Mouse (Mus musculus): Measurements from ENCODE around the gene Ankrd33b.

The Ankrd33b gene

GRCm38 (mm10) chr15:31265404-31265803 is 102.1 kb downstream of the Ankrd33b start:
- no peak for DNase-seq (ENCODE audit: low spot score in 2 of 2)

DNA sequence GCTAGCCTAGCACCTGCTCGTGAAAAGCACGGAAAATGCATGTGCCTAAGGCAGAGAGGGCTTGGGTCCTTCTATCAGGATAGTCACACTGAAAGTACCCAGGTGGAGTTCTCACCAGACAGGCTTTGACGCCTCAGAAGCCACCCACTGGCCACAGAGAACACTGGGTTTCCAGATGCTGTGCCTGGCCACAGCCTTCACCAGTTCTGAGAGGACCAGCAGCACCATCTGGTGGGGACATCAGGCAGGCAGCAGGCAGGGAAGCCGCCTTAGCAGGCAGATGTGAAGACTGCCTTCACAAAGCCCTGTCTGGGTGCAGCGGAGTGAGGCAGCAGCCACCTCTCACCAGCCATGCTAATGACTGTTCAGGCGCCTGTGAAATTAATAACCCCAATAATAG is 102.7 kb downstream of the Ankrd33b start:
- peak; percentile 86 to 90 for DNase-seq (ENCODE audit: low spot score in 2 of 2)

- DNase-seq (ENCODE audit: low spot score in 2 of 2) = no peak
Observed at GRCm38 (mm10) chr15:31262361-31262760, 105.2 kb downstream of the Ankrd33b start.

- DNase-seq (ENCODE audit: low spot score in 2 of 2) = no peak
Observed at GRCm38 (mm10) chr15:31261094-31261493, 106.4 kb downstream of the Ankrd33b start.

DNA sequence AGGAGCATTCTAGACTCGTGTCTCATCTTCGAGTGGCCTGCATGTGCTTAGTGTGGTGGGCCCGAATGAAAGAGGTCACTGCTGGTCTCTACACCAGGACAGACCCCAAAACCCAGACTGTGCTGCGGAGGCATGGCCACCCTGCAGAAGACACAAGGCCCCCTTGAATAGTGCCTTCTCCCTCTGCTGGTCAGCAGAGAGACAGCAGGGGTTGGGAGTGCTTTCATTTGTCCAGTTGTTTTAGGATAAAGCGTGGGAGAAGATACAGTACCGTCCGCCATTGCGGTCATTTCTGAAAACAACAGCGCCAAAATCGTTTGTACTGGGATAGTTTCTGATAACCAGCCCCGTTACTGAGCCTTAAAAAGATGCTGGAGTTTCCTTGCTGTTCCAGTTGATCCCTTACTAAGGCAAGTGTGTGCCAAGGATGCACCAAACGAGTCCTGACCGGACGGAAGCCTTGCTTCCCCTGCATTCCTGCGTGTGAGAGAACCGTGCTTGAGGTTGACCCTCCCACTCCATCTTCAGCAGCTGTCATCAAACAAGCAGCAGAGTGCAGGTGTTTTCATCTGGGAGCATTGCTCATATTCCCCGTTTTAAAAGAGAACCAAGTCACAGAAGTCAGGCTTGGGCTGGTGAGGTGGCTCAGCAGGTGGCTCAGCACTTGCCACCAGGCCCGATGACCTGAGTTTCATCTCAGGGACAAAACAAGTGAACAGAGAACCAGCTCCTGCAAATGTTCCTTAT is 108.7 kb downstream of the Ankrd33b start:
- DNase-seq (ENCODE audit: low spot score in 2 of 2) = no peak

DNA sequence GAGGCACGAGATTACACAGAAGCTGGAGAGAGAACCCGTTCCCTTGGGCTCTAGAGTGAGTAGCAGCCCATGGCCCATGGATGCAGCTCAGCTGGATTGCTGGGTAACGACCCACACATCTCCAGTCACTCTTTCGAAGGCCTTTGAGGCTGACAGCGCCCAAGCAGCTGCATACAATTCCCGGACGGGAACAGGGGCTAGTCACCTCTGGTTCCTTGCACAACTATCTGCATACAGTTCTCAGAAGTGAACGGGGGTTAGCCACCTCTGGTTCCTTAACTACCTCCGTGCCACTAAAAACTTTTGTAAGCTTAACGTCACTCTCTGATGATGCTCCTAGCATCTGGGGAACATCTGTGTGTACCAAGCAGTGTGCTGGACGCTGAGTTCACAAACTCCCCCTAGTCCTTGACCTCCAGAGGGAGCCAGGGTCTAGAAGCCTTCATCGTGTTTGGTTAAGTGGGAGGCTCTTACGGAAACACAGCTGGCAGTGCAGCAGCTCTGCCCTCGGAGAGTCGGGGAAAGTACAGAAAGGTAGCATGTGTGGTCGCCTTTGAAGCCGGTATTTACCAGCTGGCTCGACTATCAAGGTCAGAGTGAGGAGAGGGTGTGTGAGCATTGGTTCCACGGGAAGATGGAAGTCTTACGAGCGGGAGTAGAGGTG is 109.4 kb downstream of the Ankrd33b start:
- DNase-seq (ENCODE audit: low spot score in 2 of 2) = no peak

- no peak for DNase-seq (ENCODE audit: low spot score in 2 of 2)
Observed at GRCm38 (mm10) chr15:31257329-31257728, 110.2 kb downstream of the Ankrd33b start.

DNA sequence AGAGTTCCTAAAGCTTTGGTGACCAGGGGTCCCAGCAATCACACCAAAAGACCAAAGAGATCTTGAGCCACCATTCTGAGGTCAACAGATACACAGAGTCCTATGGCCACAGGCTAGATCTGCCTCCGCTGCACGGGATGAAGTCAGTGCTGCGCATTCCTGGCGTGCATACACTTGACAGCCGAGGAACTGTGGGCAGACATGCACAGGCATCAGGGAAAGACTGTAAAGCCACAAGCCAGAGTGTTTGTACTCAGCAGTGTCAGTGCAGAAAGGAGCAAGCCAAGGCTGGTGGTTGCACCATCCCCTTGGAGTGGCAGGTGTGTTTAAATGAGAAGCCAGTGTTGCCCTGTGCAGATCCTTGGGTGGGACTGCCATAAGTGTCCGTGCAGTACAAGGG is 111.8 kb downstream of the Ankrd33b start:
- no peak for DNase-seq (ENCODE audit: low spot score in 2 of 2)

- no peak for DNase-seq (ENCODE audit: low spot score in 2 of 2)
Observed at GRCm38 (mm10) chr15:31254939-31255535, 112.5 kb downstream of the Ankrd33b start.

DNA sequence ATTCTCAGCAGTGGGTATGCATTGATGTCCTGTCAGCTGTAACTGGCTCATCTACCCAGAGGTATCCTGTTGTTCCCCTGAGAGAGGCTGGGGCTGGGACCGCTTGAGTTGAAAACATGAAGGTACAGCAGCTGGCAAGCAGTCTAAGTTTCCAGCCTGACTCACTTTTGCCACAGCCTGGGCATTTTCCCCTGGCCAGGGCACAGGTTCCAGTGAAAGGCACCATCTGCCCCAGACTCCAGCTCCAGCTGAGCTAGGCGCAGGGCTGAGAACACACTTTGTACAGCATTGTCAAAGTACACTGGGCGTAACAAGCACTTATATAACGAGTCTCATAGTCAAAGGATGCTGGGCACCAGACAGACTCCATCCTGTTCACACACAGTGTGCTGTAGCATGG is 113.6 kb downstream of the Ankrd33b start:
- no peak for DNase-seq (ENCODE audit: low spot score in 2 of 2)

- DNase-seq (ENCODE audit: low spot score in 2 of 2) = no peak
Observed at GRCm38 (mm10) chr15:31253380-31253779, 114.1 kb downstream of the Ankrd33b start.

GRCm38 (mm10) chr15:31252590-31253311 is 114.8 kb downstream of the Ankrd33b start:
- DNase-seq (ENCODE audit: low spot score in 2 of 2) = no peak

- DNase-seq (ENCODE audit: low spot score in 2 of 2) = no peak
Observed at GRCm38 (mm10) chr15:31251189-31251588, 116.3 kb downstream of the Ankrd33b start.

DNA sequence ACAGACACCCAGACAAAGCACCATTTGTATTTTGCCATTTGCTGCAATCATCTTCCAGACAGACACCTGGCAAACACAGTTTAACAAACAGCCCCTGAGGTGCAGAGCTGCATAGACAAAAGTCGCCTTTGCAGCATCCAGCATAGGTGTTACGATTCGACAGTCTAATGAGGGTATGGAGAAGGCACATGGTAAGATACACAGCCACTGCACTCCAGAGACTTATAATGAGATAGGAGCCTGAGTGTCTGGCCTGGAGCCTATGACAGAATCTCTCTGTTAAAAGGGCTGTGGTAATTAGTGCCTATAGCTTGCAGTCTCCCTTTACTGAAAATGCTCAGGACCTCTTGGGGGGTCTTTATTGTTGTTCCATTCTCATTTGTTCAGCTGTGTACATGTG is 116.8 kb downstream of the Ankrd33b start:
- no peak for DNase-seq (ENCODE audit: low spot score in 2 of 2)

DNA sequence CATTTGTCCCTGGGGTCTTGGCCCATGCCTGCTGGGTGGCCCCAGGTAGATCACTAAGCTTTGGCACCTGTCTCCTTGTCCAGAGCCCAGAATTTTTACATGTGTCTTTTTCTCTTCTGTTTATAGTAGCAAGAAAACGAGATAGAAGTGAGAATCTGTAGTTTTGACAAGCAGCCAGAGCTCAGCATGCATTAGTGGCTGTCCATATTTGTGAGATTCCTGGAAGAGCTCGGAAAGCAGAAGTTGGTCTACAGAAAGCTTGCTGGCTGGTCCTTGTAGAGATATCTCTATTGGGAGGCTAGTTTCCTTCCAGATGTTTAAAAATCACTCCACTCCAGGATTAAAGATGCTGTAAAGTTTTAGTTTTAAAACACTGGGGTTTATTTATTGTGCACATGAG is 117.5 kb downstream of the Ankrd33b start:
- no peak for DNase-seq (ENCODE audit: low spot score in 2 of 2)

DNA sequence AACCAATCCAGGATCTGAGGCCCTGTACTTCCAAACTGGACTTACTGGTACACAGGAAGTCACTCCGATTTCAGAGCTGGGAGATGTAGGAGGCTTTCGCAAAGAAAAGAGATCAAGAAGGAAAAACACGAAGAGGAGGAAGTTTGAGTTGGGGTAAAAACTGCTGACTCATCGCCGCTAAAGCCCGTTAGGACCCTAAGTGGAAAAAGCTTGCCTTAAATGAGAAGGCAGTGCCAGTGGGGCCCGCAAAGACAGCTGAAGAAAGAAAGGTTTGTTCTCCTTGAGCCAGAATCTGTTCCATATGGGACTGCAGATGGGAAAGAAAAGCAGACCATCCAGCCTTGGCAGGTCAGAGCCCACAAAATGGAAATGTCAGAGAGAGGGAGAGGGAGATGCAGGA is 118.6 kb downstream of the Ankrd33b start:
- DNase-seq (ENCODE audit: low spot score in 2 of 2) = no peak

DNA sequence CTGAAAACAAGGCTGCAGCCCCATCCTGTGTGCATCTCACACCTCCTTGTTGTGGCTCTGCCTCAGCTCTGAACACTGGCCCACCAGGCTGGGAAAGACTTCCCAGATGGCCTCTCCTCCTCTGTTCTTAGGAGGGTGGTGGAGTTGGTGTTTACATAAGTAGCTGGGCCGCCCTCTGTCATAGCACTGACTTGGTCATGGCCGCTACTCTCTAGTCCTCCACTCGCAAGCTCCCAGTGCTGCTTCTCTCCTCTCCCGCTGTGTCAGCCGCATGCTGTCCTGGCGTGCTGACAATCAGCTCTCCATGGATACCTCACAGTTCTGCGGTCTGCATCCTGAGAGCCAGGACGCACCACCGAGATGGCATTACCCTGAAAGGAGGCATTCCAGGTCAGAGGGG is 120.5 kb downstream of the Ankrd33b start:
- DNase-seq (ENCODE audit: low spot score in 2 of 2) = no peak

GRCm38 (mm10) chr15:31245934-31246333 is 121.6 kb downstream of the Ankrd33b start:
- DNase-seq (ENCODE audit: low spot score in 2 of 2) = no peak

DNA sequence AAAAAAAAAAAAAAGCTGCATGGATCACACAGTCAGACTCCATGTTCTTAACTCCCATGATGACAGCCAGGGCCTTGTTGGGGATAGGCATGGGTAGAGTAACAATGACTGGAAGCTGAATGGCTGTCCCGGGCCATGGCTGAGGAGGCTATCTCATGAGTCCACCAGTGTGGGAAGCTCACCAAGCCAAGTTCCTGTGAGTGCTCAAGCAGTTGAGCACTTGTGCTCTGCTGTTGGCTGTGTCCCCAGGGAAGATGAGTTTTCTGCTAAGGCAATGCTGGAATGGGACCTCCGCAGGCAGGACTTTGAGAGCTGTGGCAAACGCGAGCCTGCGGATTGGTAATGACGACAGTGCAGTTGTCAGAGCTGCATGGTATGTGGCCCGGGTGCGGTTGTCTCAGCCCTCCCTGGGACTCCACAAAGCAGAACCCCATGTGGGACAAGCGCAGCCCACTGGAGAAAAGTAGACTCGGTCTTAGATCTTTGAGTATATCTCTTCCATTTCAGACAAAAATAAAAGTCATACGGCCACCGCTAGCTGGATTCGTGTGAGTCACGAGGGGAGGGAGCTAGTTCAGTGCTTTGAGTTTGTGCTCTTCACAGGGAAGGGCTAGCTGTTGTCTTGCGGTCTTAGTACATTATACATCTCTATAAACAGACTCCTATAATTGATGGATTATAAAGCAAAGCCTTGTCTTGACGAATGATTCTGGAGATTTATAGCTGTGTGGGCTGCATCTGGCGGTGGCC is 122.7 kb downstream of the Ankrd33b start:
- DNase-seq (ENCODE audit: low spot score in 2 of 2) = no peak

- no peak for DNase-seq (ENCODE audit: low spot score in 2 of 2)
Observed at GRCm38 (mm10) chr15:31243260-31243659, 124.3 kb downstream of the Ankrd33b start.

Measured in frontal cortex, postnatal 36 days (tissue).